Mouse (Mus musculus) mesoderm, embryonic 11.5 days (tissue): ENCODE data around the gene Amotl2.

ENCODE experiments used
- DNase-seq: peaks from one replicate; pipeline ENCODE4 v3.0.0-alpha.2; 2012; ENCODE audit warnings: low read depth, low spot score

Amotl2 gene

DNA sequence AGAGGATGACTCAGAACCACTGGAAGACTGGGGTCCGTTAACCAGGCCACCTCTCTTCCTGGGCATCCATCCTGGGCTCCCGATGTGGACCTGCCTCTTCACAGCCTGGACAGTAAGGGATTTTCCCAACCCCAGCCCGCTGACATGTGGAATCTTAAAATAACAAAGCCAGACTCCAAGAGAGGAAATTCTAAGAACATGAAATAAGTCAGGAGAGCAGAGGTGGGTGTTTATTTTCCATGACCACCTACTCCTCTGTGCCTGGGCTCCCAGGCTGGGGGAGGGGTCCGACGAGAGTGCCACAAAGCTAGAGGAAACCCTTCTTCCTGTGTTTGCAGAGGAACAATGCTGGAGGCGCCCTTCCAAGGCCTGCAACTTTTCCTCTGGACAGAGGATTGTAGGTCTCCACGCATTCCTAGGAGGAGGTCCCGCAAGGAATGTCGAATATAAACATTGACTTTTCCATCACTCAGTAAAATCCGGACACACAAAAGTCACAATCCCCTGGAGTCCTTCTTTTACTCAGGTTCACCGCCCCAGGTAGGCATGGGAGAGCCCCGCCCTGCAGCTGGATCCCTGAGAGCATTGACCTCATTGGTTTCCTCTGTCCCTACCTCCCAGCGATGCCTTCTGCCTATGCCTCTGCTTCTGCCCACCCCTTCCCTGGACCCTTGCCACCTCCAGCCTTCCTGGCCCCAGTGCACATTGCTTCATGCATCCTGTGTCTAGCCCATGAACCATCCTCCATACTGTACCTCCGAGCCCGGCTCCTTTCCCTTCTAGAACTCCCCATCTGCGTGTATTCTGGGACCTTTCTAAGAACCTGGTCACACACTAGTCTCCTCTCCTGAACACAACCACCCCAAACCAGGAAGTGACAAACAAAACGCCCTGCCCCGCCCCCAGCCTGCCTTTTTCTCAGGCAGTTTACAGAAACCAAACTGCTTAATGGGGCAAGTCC lies 61.4 kb downstream of the Amotl2 start:
- DNase-seq: peak; percentile 50

DNA sequence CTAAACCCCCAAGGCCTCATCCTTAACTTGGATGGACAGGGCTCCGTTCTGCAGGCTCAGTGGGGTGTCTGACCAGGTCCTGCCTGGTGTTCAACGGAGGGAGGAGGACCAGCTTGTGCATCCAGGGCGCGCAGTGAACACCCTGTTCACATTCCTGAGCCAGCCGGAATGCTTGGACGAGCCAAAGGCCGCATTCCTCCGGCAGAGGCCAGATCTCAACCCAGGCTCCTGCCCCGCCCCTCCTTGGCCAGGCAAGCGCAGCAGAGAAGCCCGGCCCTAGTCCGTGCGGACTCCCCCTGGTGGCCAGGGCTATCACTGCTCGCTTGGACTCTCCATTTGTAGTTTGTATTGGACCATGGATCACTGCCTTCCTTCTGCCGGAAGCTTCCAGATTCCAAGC lies 63.0 kb downstream of the Amotl2 start:
- peak; percentile 91 for DNase-seq
